Mouse (Mus musculus) ovary, adult 18-20 months (tissue): ENCODE measurements around the gene 4930469K13Rik.

Experiments used
- DNase-seq: peaks from one replicate; pipeline ENCODE4 v3.0.0; 2022; ENCODE audit warnings: low spot score, mixed read lengths

4930469K13Rik gene

GRCm38 (mm10) chr11:34078581-34078980, 19.8 kb downstream of the 4930469K13Rik start:
- no peak for DNase-seq

DNA sequence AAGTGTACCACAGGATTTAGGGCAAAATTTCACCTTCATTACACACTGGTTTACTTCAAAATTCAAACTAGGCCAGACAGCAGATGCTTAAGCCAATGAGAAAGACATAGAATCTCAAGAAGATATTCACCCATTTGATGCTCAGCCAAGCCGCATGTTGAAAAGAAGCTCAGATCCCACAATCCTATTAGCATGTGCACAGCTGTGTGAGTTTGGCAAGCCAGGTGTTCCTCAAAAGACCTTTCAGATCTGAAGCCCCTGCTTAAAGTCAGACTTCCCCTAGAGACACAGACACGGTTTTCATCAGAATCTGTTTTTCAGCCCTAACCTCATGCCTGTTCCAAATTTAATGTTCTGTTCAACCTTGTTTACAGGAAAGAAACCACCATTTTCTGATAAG, 20.5 kb downstream of the 4930469K13Rik start:
- DNase-seq, result no peak

- peak; percentile 16 for DNase-seq
Observed at GRCm38 (mm10) chr11:34073776-34074175, 24.6 kb downstream of the 4930469K13Rik start.

DNA sequence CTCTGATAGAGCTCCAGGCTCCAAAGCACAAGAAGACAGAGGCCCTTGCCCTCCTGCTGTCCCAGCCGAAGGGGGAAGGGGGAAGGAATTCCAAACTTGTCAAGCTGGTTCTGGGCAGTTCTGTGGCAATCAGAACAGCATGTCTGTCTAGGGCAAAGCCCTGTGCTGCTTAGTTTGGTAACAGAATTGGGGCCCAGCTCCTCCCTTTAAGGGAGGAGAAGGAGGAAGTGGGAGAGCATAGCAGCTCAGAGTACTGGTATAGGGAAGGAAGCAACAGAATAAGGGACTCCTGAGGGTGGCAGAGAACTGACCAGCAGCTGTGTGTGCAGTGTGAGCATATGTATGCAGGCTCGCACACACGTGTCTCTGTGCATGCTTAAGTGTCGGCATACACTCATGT, 26.0 kb downstream of the 4930469K13Rik start:
- DNase-seq, result no peak

DNA sequence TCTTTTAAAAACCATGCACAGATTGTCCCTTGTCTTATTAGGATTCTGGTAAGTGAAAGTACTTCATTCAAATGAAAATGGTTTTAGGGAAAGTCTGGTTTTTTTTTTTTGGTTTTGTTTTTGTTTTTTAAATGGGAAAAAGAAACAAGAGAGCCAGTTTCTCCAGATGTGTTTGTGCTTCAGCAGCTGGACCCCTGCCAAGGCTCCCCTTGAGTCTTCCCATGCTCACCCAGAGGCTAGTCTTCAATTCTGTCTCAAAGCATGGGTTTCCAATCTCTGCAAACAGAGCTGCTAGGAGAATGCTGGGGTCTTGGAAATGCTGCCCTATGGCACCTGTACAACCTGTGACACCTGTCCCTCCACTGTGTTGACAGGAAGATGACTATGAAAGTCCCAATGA, 27.8 kb downstream of the 4930469K13Rik start:
- no peak for DNase-seq

GRCm38 (mm10) chr11:34063702-34064485, 34.5 kb downstream of the 4930469K13Rik start:
- DNase-seq, result no peak

GRCm38 (mm10) chr11:34063257-34063656, 35.1 kb downstream of the 4930469K13Rik start:
- DNase-seq, result no peak

- no peak for DNase-seq
Observed at GRCm38 (mm10) chr11:34061740-34062139, 36.6 kb downstream of the 4930469K13Rik start.

GRCm38 (mm10) chr11:34058960-34059359, 39.4 kb downstream of the 4930469K13Rik start:
- DNase-seq, result no peak

DNA sequence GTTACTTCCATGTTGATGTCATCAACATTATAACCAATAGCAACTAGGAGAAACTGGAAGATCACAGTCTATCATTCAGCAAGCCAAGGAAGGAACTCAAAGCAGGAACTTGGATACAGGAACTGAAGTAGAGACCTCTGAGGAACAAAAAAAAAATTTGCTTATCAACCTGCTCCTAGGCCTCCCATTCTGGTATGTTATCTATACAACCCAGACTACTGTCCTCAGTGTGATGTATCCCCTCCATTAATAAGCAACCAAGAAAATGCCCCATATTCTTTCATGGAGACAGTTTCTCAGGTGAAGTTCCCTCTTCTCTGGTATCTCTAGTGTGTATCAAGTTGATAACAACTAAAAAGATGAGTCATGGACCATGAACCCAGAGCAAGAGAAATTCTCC, 40.0 kb downstream of the 4930469K13Rik start:
- no peak for DNase-seq

GRCm38 (mm10) chr11:34056715-34057114, 41.6 kb downstream of the 4930469K13Rik start:
- no peak for DNase-seq

- DNase-seq, result peak; percentile 40
Observed at GRCm38 (mm10) chr11:34054031-34054727, 44.2 kb downstream of the 4930469K13Rik start.

- DNase-seq, result no peak
Observed at GRCm38 (mm10) chr11:34053031-34053818, 45.1 kb downstream of the 4930469K13Rik start.

DNA sequence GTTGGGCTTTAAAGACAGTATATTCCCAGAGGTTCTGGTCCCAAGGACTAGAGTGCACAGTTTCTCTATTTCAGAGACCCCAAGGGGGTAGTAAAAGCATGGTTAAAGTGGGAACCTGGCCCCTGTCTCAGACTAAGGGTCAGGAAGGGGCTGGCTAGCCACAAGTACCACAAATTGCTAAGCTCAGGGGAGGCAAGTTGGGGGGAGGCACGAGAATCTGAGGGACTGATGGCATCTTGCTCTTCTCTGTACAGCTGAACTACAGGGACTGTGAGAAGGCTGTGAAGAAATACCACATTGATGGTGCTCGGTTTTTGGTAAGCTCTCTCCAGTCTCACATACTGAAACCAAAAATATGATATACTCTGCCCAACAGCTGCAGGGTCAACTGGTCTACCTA, 47.7 kb downstream of the 4930469K13Rik start:
- DNase-seq, result no peak

DNA sequence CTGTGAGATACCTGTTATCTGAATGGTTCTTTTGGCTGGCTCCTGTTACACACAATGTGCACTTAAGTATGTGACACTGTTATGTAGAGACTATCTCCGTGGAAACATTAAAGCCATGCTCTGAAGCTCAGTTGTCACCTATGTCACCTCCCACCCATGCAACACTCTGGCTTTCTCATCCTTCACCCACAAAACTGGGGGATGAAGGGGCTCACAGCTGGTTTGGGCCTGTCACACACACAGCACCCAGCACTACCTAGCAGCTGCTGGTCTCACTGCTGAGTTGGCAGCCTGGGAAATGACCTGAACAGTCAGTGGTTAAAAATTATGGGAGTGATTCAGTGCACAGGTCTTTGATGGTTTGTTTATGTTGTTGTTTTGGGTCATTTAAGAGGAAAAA, 48.3 kb downstream of the 4930469K13Rik start:
- DNase-seq, result no peak

GRCm38 (mm10) chr11:34049125-34049379, 49.3 kb downstream of the 4930469K13Rik start:
- no peak for DNase-seq

DNA sequence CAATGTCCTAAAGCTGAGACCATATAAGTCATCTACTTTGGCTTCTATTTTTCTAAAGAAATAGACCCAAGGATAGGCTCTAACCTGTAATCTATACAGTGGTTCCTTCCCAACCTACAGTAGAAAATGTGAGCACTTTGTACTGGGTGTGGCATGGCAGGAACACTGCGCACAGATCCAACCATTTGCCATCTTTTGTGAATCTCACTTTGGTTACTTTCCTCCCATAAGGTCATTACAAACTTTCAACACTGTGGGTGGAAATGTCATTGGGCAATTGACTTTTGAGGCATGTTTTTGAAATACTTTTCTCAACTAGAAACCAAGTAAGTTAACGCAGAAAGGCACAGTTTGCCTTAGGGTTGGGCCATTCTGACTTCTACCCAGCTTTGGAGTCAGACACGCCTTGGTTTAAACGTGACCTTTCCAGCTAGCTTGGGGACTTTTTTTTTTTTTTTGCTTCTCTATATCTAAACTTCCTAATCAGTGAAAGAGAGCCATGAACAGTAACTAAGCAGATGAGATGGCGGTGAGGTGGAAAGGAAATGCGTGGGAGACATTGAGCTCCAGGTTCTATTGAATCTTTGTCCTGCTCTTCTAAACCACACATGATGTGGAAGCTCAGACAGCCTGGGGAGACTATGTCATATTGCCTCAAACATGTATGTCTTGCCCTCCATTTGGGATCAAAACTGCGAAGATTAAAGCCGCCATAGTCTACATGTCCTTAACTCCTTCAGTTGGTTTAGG, 49.8 kb downstream of the 4930469K13Rik start:
- DNase-seq, result no peak

- no peak for DNase-seq
Observed at GRCm38 (mm10) chr11:34047542-34047937, 50.8 kb downstream of the 4930469K13Rik start.

DNA sequence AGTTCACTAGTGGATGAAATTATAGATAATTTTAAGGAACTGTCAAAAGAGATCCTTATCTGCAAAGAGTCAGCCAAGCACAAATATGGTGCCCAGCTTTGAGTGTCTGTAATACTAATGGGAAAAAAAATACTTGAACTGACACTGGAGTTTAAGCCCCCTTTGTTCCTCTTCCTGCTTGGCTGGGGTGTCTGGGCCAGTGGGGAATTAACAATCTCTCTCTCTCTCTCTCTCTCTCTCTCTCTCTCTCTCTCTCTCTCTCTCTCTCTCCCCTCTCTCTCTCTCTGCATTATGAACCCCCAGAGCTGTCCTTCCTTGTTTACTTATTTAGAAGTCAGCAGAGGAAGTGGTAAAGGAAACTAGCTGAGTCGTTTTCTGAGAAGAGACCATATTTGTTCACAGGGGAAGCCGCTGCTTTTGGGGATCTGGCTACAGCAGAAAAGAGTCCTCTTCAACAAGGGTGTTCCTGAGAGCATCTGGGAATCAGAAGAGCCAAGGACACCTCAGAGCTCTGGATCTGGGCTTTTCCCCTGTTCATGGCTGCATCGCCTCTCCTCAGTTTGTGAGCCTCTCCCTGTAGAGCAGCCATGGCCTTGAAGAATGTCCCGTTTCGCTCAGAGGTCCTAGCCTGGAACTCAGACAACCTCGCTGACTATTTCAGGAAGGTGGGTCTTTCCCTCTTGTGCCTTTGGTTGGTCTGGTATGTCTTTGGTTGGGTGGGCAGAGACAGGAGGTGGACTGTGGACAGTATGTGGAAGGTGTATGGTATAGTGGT, 51.4 kb downstream of the 4930469K13Rik start, which contains the start of gene Lcp2:
TSS of gene Lcp2 (plus strand) at position 154 of the 775 bp plus-strand sequence.
- DNase-seq, result no peak

DNA sequence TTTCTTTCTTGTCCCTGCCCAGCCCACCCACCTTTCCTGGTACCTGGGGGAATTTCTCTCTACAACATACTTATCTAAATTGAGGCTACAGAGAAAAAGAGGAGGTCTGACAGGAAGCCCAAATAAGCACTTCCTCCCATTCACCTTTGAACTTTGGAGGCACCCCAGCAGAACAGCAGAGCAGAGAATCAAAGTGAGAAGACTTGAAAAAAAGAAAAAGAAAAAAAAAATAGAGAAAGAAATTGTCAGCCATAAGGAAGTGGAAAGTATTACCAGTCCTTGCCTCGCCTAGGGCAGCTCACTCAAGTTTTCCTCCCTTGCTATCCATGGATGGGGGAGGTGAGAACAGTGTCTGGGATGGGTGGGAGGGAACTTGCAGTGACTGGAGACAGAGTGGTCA, 55.5 kb downstream of the 4930469K13Rik start:
- no peak for DNase-seq

- no peak for DNase-seq
Observed at GRCm38 (mm10) chr11:34040061-34040460, 58.3 kb downstream of the 4930469K13Rik start.
